Mouse (Mus musculus) kidney, postnatal 0 days (tissue): Measurements from ENCODE around the gene Plk5. TPM values are rescaled to one million over a fixed set of nuclear protein-coding genes. Genes with fewer than 3 reads are reported as not detected.

Experiments used
- ATAC-seq: fragments of 200-750 bp; cut with Nextera tagmentation; replicated peaks from 2 replicates; pipeline ENCODE4 v1.8.0; 2017; ENCODE audit warnings: low read depth, moderate number of reproducible peaks, moderate TSS enrichment, moderate library complexity; ENCODE audit not compliant: low FRiP score
- DNase-seq: peaks from one replicate; pipeline ENCODE4 v3.0.0-alpha.2; 2016; ENCODE audit warnings: low spot score
- H3K27ac ChIP-seq: fragments of 300-500 bp; sonication (generic); 2 replicates; pipeline ENCODE4 v1.5.1; 2014; ENCODE audit warnings: mild to moderate bottlenecking
- H3K27me3 ChIP-seq: fragments of 300-500 bp; sonication (generic); 2 replicates; pipeline ENCODE4 v1.6.1; 2014; ENCODE audit warnings: low read length, mixed read lengths; ENCODE audit not compliant: insufficient read depth
- H3K36me3 ChIP-seq: fragments of 300-500 bp; sonication (generic); 2 replicates; pipeline ENCODE4 v1.6.1; 2014; ENCODE audit warnings: low read length, mixed read lengths; ENCODE audit not compliant: insufficient read depth
- H3K4me1 ChIP-seq: fragments of 300-500 bp; sonication (generic); replicated peaks from 2 replicates; pipeline ENCODE4 v1.6.1; 2014; ENCODE audit warnings: antibody characterized with exemption, low read length, mixed read lengths; ENCODE audit not compliant: insufficient read depth
- H3K4me2 ChIP-seq: fragments of 300-500 bp; sonication (generic); 2 replicates; pipeline ENCODE4 v1.6.1; 2014; ENCODE audit warnings: mild to moderate bottlenecking, low read length, moderate library complexity, mixed read lengths
- H3K4me3 ChIP-seq: fragments of 300-500 bp; sonication (generic); replicated peaks from 2 replicates; pipeline ENCODE4 v1.5.1; 2014; ENCODE audit warnings: low read depth, low read length
- H3K9ac ChIP-seq: fragments of 300-500 bp; sonication (generic); 2 replicates; pipeline ENCODE4 v1.6.1; 2014; ENCODE audit warnings: low read depth, low read length
- H3K9me3 ChIP-seq: fragments of 300-500 bp; sonication (generic); replicated peaks from 2 replicates; pipeline ENCODE4 v1.6.1; 2016; ENCODE audit warnings: low read length, inconsistent platforms, mixed read lengths
- CTCF ChIP-seq: IDR thresholded peaks from 2 replicates; pipeline ENCODE4 v1.5.1; 2016; ENCODE audit warnings: antibody characterized with exemption, low read depth, mild to moderate bottlenecking, moderate library complexity
- whole genome bisulfite sequencing: fragments of 180-500 bp; shearing (Covaris S2); extraction: QIAGEN DNeasy Blood & Tissue Kit; methylation state at CpG from one replicate; pipeline ENCODE4 v1.1.7; 2014; 5-methylcytosine and 5-hydroxymethylcytosine counted together
- polyA plus RNA-seq: library from polyadenylated mRNA; unstranded; fragments of >200 nt; fragmentation: Nextera tagmentation; extraction: Ambion mirVana; gene quantifications from 2 replicates; pipeline ENCODE4 v1.2.1, GENCODE M21; 2015

Plk5 gene
- polyA plus RNA-seq, 1 experiment from 2014 or later: 0.51 TPM

DNA sequence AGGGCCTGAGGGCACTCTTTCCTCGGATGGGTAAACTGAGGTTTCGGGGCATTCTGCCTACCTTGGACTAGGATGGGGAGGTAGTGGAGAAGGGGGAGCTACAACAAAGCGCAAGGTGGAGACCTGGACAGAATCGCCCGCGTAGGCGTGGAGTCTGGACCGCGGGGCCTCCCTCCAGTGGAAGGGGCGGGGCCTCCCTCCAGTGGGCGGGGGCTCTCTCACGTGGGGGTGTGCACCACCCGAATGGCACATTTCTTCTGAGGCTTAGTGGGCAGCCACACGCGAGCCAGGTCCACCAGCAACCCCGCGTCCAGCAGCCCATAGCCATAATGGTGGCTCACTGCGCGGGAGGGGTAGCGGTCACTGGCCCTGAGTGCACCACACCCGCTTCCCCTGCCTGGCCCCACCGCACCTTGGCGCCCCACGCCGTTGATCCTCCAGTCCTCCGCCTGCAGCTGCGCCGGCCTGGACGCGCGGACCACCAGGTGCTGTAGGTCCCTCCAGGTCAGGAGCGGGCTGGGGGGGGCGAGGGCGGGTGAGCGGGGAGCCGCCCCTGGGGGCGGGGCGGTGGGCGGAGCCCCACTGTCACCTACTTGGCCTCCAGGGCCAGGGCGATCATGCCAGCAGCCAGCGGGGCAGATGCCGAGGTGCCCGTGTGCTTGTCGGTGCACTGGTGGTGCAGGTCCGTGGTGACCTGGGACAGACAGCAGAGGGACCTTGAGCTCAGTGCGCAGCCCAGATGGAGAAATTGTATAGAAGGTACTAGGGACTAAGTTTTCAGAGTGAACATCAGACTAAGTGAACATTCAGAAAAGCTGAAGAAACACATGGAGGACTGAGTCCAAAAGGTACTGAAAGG, 32.8 kb upstream of the Plk5 start:
- DNase-seq (peak; percentile 33), ATAC-seq (peak; percentile 38)
- no peaks in the 10 kb centered on the region for H3K9me3 ChIP-seq
- TF ChIP-seq CTCF: no peak
- peak overlapping the region; percentile 95 for H3K4me2 ChIP-seq
- H3K27ac ChIP-seq: peak overlapping the region; percentile 43; the same call in 1 of the 2 replicates
- peak overlapping the region; percentile 56 for H3K4me3 ChIP-seq
- H3K36me3 ChIP-seq: no peaks in the 10 kb centered on the region
- WGBS: under 1% methylated on average over 44 of the region's 46 CpGs
- H3K4me1 ChIP-seq: peaks cover 20% of the 10 kb centered on the region
- peak overlapping the region; percentile 63 for H3K9ac ChIP-seq
- H3K27me3 ChIP-seq: no peaks in the 10 kb centered on the region

DNA sequence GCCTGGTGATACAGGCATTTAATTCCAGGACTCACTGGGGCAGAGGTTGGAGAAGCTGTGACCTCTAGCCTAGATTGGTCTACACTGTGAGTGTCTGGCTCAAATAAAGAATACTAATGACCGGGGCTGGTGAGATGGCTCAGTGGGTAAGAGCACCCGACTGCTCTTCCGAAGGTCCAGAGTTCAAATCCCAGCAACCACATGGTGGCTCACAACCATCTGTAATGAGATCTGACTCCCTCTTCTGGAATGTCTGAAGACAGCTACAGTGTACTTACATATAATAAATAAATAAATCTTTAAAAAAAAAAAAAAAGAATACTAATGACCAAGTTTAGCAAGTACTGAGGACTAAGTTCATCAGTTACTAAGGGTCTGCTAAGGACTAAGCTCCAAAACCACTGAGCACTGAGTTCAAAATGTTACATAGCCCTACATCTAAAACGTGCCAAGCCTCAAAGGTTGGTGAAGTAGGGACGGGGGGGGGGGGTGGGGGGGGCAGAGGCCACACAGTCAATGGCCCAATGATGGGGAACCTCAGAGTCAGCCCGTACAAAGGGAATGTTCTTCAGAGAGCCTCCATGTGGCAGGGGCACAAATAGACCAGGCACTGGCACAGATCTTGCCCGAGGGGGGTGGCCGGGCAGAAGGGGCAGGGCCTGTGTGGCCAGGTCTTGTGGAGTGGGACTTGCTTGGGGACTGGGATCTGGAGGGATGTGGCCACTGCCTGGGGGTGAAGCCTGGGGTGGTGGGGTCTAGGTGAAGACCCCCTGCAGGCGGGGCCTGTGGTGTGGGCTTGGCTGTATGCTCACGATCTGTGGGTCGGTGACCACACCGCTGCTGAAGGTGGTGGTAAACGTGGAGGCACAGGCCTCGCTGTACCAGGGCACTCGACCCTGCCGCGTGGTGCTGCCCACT, 31.9 kb upstream of the Plk5 start:
- Histone ChIP-seq H3K4me1 (peaks cover 16% of the 10 kb centered on the region), H3K9me3 (no peaks in the 10 kb centered on the region), H3K4me2 (peak overlapping the region; percentile 95), H3K27me3 (no peaks in the 10 kb centered on the region), H3K9ac (peak overlapping the region; percentile 63; the same call in 1 of the 2 replicates), H3K36me3 (no peaks in the 10 kb centered on the region), H3K4me3 (no peak overlapping the region), H3K27ac (peak overlapping the region; percentile 43; the same call in 1 of the 2 replicates)
- TF ChIP-seq CTCF: no peak
- ATAC-seq (no peak), DNase-seq (no peak)
- WGBS: 78% methylated on average over 17 of the region's 17 CpGs

DNA sequence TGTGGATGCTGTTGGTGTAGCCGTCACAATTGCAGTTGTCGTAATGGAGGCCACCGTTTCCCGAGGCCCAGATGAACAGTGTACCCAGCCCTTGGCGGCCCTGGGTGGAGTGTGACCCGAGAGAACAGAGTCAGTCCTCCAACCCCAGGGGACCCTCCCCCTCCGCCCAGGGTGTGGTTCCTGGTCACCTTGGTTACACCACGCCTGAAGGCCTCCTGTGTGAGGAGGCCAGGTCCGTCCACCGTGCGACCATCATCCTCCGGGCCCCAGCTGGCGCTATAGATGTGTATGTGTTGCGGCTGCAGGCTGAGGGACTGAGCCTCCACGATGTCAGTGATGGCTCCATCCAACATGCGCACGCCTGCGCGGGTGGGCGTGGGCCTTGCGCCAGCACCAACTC, 31.2 kb upstream of the Plk5 start:
- DNase-seq: no peak
- Histone ChIP-seq H3K4me2 (no peak overlapping the region), H3K36me3 (no peaks in the 10 kb centered on the region), H3K4me3 (no peak overlapping the region), H3K9me3 (no peaks in the 10 kb centered on the region), H3K4me1 (peaks cover 13% of the 10 kb centered on the region; the same call in 1 of the 2 replicates), H3K9ac (no peak overlapping the region), H3K27ac (no peak overlapping the region), H3K27me3 (no peaks in the 10 kb centered on the region)
- ATAC-seq: no peak
- TF ChIP-seq CTCF: no peak
- 81% methylated on average over 21 of the region's 21 CpGs for WGBS

DNA sequence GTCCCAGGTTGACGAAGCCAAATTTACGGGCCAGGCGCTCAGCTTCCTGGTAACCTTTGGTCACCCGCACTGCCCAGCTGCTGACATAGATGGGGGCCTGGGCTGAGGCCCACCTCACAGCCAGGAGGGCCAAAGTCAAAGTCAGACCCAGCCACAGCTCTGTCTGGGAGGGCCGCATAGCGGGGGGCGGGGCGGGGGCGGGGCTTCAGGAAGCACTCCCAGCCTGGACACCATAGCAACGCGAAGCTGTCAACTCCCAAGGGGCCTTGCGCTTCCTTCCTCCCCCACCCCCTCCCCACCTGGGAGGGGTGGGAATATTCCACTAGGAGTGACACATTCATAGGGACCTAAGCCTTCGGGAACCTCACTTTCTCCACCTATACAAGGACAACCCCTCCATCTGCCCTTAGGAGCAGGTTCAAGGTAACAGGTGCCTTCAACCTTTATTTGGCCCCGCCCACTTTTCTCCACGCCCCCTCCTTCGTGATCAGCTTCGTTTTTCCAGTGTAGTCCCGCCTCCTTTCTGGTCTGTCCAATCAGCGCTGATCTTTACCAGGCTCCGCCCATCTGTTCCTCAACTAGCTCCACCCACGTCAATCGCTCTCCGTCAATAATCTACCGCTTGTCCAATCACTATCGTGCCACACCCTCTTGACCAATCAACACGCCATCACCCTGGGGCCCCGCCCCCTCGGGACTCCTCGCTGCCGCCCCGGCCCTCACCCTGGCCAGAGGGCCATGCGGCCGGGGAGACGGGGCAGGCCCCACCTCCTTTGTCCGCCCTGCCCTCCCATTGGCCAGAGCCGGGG, 26.8 kb upstream of the Plk5 start, which contains the start of the genes Pcsk4 and Reep6:
Pcsk4 (minus strand) TSS at position 226 of the 809 bp plus-strand sequence.
Reep6 (plus strand) TSS at position 681 of the 809 bp plus-strand sequence.
- no peaks in the 10 kb centered on the region for H3K9me3 ChIP-seq
- 2% methylated on average over 36 of the region's 36 CpGs for WGBS
- H3K4me3 ChIP-seq: peak within 1 kb of the TSS; percentile 32
- peak within 1 kb of the TSS; percentile 81 for H3K4me2 ChIP-seq
- peak; percentile 100 for DNase-seq
- ATAC-seq: peak; percentile 96
- H3K27ac ChIP-seq: no peak within 1 kb of the TSS
- no peaks in the 10 kb centered on the region for H3K27me3 ChIP-seq
- TF ChIP-seq CTCF: no peak
- peaks cover 12% of the 10 kb centered on the region for H3K4me1 ChIP-seq
- H3K36me3 ChIP-seq: no peaks in the 10 kb centered on the region
- peak within 1 kb of the TSS; percentile 46; the same call in 1 of the 2 replicates for H3K9ac ChIP-seq

DNA sequence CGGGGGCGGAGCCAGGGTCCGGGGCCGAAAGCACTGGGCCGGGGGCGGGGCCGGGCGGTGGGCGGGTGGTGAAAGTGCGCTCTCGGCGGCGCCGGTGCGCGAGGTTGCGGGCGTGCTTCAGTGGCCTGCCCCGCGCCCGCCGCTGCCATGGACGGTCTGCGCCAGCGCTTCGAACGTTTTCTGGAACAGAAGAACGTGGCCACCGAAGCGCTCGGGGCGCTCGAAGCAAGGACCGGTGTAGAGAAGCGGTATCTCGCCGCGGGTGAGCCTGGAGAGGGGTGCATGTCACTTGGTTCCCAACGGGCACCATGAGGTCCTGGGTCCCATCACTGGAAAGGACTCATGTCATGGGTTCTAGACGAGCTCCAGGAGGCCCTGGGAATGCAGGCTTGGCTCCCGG, 26.2 kb upstream of the Plk5 start:
- H3K9me3 ChIP-seq: no peaks in the 10 kb centered on the region
- H3K36me3 ChIP-seq: no peaks in the 10 kb centered on the region
- no peak for ATAC-seq
- H3K27me3 ChIP-seq: no peaks in the 10 kb centered on the region
- H3K4me3 ChIP-seq: peak overlapping the region; percentile 32
- WGBS: 1% methylated on average over 41 of the region's 41 CpGs
- peaks cover 12% of the 10 kb centered on the region for H3K4me1 ChIP-seq
- H3K9ac ChIP-seq: peak overlapping the region; percentile 46; the same call in 1 of the 2 replicates
- DNase-seq: no peak
- TF ChIP-seq CTCF: no peak
- no peak overlapping the region for H3K27ac ChIP-seq
- H3K4me2 ChIP-seq: peak overlapping the region; percentile 81
